Mouse (Mus musculus): ENCODE measurements around the gene Arfgap3. TPM values are rescaled to one million over a fixed set of nuclear protein-coding genes. Genes with fewer than 3 reads are reported as not detected.
"Not testable (repeated sequence)": the region's sequence is repeated elsewhere in the genome, so short reads cannot be mapped to it uniquely, and the experiment has no call there.

Arfgap3 gene
- polyA plus RNA-seq, 1 experiment from 2014 or later: 43.3 TPM

DNA sequence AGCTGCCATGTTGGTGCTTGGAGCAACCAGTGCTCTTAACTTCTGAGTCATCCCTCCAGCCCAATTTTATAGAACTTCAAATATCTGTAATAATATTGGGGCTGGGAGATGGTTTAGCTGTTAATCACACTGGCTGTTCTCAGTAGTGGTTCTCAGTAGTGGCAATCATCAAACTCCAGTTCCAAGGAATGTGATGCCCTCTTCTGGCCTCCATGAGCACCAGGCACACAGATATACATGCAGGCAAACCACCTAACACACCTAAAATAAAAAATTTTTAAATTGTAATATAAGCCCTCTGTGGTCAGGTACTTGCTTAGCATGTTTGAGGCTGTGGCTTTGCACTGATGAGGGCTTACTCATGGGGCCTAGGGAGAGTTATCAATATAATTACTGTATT, 15.7 kb upstream of the Arfgap3 start:
- H3K9me3 ChIP-seq: no peaks in the 10 kb centered on the region
- H3K4me3 ChIP-seq: no peak overlapping the region
- no peaks in the 10 kb centered on the region for H3K27me3 ChIP-seq
- no peak for ATAC-seq (ENCODE audit: insufficient number of reproducible peaks, insufficient read depth, low FRiP score, low TSS enrichment)
- H3K27ac ChIP-seq: no peak overlapping the region
- no peaks in the 10 kb centered on the region; the same call in 1 of the 2 replicates for H3K4me1 ChIP-seq
- no peaks in the 10 kb centered on the region for H3K36me3 ChIP-seq
- H3K9ac ChIP-seq: no peak overlapping the region
- H3K4me2 ChIP-seq (replicated peaks): no peak overlapping the region

DNA sequence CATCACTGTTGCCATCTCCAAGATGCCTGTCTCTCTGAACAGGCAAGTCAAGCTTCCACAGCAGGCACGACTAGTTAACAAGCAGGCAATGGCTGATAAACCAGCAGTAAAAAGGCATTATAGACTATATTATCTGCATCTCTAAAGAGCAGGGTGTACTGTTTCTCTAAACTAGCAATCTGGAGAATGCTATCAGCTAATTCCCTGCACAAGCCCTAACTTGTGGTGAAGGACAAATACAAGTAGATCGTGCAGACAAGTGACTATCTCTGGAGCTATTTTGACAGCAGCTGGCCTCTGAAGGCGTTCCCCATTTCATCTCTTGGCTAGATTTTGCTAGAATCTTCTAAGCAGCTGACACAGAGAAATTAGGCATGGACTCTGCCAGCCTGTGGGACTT, 14.1 kb upstream of the Arfgap3 start:
- H3K27me3 ChIP-seq: no peaks in the 10 kb centered on the region
- no peak overlapping the region for H3K27ac ChIP-seq
- H3K9me3 ChIP-seq: no peaks in the 10 kb centered on the region
- H3K4me3 ChIP-seq: no peak overlapping the region
- no peak for ATAC-seq (ENCODE audit: insufficient number of reproducible peaks, insufficient read depth, low FRiP score, low TSS enrichment)
- H3K4me2 ChIP-seq (replicated peaks): no peak overlapping the region
- 70% methylated on average over 3 of the region's 3 CpGs for WGBS
- no peaks in the 10 kb centered on the region; the same call in 1 of the 2 replicates for H3K4me1 ChIP-seq
- no peak overlapping the region for H3K9ac ChIP-seq
- H3K36me3 ChIP-seq: no peaks in the 10 kb centered on the region

DNA sequence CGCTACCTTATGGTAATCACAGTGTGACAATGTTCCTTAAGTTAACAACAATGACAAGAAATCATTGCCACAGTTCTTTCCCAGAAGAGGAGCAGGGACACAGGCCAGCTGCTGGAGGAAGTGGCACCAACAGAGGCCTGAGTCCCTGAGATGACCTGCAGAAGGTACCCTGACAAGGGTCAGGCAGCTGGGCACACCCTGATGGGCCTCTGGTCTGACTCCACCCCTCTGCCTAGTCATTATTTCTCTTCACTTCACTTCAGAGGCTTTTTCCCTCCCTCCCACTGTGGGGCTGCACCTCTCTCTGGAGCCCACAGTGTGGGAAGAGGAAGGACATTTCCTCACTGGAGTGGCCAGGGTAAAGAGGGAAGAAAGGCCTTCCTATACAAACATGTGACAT, 12.8 kb upstream of the Arfgap3 start:
- H3K27ac ChIP-seq; H3K4me3 ChIP-seq; H3K4me2 ChIP-seq (replicated peaks); H3K27me3 ChIP-seq; ATAC-seq (ENCODE audit: insufficient number of reproducible peaks, insufficient read depth, low FRiP score, low TSS enrichment); H3K9ac ChIP-seq; H3K4me1 ChIP-seq; H3K9me3 ChIP-seq; H3K36me3 ChIP-seq: not testable (repeated sequence)
- WGBS: 80% methylated on average over 1 of the region's 1 CpGs

DNA sequence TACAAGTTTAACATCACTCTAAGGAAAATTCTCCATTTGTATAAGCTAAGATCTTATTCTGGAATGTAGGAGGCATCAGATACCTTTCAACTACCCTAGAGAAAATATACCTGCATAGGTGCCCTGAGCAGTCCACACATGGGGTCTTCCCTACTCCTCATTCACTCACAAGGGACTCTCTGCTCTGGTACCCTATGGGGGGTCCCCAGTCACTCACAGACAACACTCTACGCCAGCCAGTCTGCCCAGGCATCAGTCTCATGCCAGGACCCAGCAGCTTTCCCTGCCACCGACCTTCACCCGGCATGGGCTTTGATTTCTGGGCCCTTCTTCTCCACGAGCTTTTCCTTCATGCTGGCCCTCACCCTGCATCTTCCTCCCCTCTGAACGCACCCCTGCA, 10.9 kb upstream of the Arfgap3 start:
- H3K27ac ChIP-seq; H3K9ac ChIP-seq; H3K27me3 ChIP-seq; H3K9me3 ChIP-seq; H3K4me1 ChIP-seq; ATAC-seq (ENCODE audit: insufficient number of reproducible peaks, insufficient read depth, low FRiP score, low TSS enrichment); H3K4me3 ChIP-seq; H3K4me2 ChIP-seq (replicated peaks); H3K36me3 ChIP-seq: not testable (repeated sequence)
- WGBS: 56% methylated on average over 5 of the region's 5 CpGs

DNA sequence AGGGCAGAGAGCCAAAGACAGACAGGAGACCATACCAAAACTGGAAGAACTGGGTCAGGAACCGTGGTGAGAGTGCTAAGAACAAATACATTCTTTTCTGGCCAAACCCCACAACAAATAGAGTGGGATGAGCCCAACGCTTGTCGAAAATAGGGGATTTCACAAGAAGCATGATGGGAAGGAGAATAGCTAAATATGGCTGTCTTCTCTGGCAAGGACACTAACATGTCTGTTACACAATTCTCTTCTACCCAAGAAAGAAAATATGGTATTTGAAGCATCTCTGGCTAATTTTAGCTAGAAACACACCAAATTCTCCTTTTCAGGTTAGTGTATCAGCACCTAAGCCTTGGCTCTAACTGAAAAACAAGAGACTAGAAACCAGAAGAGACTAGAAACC, 10.1 kb upstream of the Arfgap3 start:
- Histone ChIP-seq H3K4me1 (no peaks in the 10 kb centered on the region), H3K4me3 (no peak overlapping the region), H3K27ac (no peak overlapping the region), H3K9ac (no peak overlapping the region), H3K9me3 (no peaks in the 10 kb centered on the region), H3K27me3 (no peaks in the 10 kb centered on the region), H3K36me3 (no peaks in the 10 kb centered on the region), H3K4me2 (replicated peaks) (no peak overlapping the region)
- no peak for ATAC-seq (ENCODE audit: insufficient number of reproducible peaks, insufficient read depth, low FRiP score, low TSS enrichment)
- 76% methylated on average over 3 of the region's 3 CpGs for WGBS

DNA sequence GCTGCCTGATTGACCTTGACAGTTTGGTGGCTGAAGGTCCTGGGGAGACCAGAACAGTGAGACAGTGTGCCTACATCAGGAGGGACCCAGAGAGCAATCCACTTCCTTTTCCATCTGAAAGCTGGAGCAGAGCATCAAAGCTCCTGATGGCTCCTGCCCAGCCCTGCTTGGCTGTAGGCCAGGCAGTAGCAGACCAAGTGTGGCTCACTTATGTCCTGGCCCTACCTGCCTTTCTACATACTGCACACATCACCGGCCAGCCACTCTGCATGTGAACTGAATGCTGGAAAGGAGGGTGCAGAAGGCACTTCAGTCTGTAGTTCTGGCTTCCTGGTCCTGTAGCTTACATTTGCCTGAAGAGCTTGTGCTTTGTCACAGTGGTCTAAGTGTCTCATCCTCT, 8.4 kb upstream of the Arfgap3 start:
- 100% methylated on average over 1 of the region's 1 CpGs for WGBS
- ATAC-seq (ENCODE audit: insufficient number of reproducible peaks, insufficient read depth, low FRiP score, low TSS enrichment): no peak
- no peaks in the 10 kb centered on the region for H3K36me3 ChIP-seq

DNA sequence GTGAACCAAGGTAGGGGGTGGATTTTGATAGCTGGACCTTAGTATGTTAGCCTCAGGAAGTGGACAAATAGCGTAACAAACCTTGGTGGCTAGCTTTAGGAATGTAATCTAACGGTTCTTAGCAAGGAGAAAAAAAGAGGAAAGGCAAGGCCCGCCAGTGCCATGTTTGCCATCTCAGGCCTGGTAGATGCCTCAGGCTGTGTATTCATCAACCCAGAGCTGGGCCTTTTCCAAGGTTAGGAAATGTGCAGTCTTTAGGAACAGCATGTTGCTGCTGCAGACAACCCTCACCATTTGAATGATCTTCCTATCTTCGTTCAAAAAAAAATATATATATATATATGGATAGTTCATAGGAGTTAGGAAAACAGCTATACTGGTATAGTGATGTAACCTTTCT, 1.5 kb upstream of the Arfgap3 start:
- no peak overlapping the region for H3K27ac ChIP-seq
- no peak overlapping the region for H3K4me2 ChIP-seq (replicated peaks)
- H3K27me3 ChIP-seq: no peaks in the 10 kb centered on the region
- no peak for ATAC-seq (ENCODE audit: insufficient number of reproducible peaks, insufficient read depth, low FRiP score, low TSS enrichment)
- no peak overlapping the region for H3K9ac ChIP-seq
- H3K36me3 ChIP-seq: no peaks in the 10 kb centered on the region
- peaks cover 10% of the 10 kb centered on the region for H3K4me1 ChIP-seq
- H3K4me3 ChIP-seq: no peak overlapping the region
- WGBS: 94% methylated on average over 4 of the region's 4 CpGs
- no peaks in the 10 kb centered on the region for H3K9me3 ChIP-seq

More for the DNA sequence above, 8.4 kb upstream of the Arfgap3 start:
- Histone ChIP-seq H3K4me1 (no peaks in the 10 kb centered on the region), H3K4me3 (no peak overlapping the region), H3K9ac (no peak overlapping the region), H3K27me3 (no peaks in the 10 kb centered on the region), H3K27ac (no peak overlapping the region), H3K9me3 (no peaks in the 10 kb centered on the region), H3K4me2 (replicated peaks) (no peak overlapping the region)

DNA sequence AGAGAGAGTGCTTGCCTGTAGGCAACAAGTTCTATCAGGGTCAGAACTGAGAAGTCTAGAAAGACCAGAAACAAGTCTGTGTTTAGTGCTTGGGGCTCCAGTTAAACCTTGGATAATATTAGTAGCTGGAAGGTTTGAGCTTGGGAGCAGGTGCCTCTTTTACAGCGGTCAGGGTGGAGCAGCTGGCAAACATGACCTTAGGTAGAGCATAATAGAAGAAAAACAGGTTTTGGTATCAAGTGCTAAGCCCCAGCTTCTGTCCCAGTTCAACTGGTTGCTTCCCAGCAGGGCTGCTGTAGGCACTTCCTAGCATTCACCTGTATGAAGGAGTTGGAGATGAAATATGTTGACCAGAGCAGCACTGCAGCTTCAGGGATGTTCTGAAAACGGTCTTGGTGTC, 812 bp upstream of the Arfgap3 start:
- Histone ChIP-seq H3K27ac (no peak overlapping the region), H3K9me3 (no peaks in the 10 kb centered on the region), H3K4me1 (peaks cover 10% of the 10 kb centered on the region), H3K27me3 (no peaks in the 10 kb centered on the region), H3K4me2 (replicated peaks) (peak overlapping the region; percentile 79; the same call in 1 of the 2 replicates), H3K4me3 (no peak overlapping the region), H3K36me3 (no peaks in the 10 kb centered on the region), H3K9ac (no peak overlapping the region)
- ATAC-seq (ENCODE audit: insufficient number of reproducible peaks, insufficient read depth, low FRiP score, low TSS enrichment): no peak
- WGBS: 51% methylated on average over 2 of the region's 2 CpGs

DNA sequence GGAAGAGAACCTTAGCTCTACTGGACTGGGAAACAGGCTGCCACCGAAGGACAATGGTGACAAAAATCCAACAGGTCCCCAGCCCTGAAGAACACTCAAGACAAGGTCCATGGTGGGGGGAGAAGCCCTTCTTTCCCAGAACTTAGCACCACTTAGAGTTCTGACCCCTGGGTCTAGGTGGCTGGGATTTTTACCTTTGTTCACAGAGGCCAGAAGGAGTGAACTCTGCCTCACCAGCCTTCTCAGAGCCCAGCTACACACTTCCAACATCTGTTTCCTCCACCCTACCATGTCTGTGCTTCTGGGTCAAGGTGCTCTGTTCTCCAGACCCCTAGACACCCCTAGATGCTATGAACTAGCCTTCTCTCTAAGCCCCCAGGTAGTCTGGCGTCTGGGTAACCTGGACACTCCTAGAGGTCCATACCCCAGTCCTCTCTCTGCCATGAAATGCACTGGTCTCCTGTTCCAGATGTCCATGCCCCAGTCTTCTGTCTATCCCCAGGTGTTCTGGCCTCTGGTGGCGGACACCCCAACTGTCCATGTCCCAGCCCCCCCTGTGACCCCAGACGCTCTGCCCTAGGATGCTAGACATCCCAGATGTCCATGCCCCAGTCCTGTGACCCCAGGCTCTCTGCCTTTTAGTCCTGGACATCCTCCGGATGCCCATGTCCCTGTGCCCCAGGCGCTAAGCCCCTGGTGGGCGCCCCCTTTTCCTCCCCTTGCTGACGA, 658 bp downstream of the Arfgap3 start:
- Histone ChIP-seq H3K27me3 (no peaks in the 10 kb centered on the region), H3K4me1 (peaks cover 10% of the 10 kb centered on the region), H3K9ac (peak overlapping the region; percentile 70), H3K4me2 (replicated peaks) (peak overlapping the region; percentile 79), H3K4me3 (peak overlapping the region; percentile 75), H3K27ac (no peak overlapping the region), H3K9me3 (no peaks in the 10 kb centered on the region), H3K36me3 (no peaks in the 10 kb centered on the region)
- peak; percentile 19; the same call in 1 of the 2 replicates for ATAC-seq (ENCODE audit: insufficient number of reproducible peaks, insufficient read depth, low FRiP score, low TSS enrichment)
- 14% methylated on average over 8 of the region's 8 CpGs for WGBS

DNA sequence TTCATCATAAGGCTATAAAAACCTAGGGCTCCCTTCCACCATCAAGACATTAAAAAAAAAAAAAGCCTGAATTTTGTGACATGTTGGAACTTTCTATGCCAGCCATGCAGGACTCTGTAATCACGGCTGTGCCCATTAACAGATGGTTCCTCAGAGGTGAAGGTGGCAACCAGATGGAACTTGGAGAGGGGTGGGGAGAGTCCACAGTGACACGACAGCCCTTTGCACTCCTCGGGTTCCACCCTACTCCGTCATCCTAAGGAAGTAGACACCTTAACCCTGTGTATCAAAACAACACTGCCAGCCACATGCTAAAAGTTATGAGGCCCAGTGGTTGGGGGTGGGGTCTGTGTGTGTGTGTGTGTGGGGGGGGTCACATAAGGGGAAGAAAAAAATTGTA, 1.3 kb downstream of the Arfgap3 start:
- H3K9ac ChIP-seq: peak overlapping the region; percentile 70; the same call in 1 of the 2 replicates
- H3K27me3 ChIP-seq: no peaks in the 10 kb centered on the region
- H3K9me3 ChIP-seq: no peaks in the 10 kb centered on the region
- no peaks in the 10 kb centered on the region for H3K36me3 ChIP-seq
- WGBS: 68% methylated on average over 4 of the region's 4 CpGs
- H3K27ac ChIP-seq: no peak overlapping the region
- H3K4me3 ChIP-seq: peak overlapping the region; percentile 75
- H3K4me2 ChIP-seq (replicated peaks): peak overlapping the region; percentile 79
- H3K4me1 ChIP-seq: peaks cover 16% of the 10 kb centered on the region
- no peak for ATAC-seq (ENCODE audit: insufficient number of reproducible peaks, insufficient read depth, low FRiP score, low TSS enrichment)

DNA sequence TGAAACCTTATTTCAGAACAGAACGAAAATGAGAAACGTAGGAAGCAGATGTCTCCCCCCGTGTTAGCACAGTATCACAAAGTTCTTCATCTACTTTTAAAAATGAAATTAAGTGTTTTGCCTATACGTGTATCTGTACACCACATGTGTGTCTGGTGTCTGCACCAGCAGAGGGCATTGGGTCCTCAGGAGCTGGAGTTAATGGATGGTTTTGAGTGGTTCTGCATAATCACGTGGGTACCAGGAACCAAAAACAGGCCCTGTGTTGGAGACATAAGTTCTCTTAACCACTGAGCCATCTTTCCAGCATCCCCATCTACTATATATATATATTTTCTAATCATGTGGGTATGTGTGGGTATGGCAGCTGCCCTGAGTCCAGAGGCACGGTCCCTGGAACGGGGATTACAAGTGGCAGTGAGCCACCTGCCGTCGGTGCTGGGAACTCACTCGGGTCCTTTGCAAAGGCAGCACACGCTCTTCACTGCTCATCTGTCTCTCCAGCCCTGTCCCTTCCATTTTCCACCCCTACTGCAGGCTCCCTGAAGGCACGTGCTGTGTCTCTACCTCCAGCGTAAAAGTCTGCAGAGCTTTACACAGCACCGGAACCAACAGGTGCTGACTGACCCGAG, 4.0 kb downstream of the Arfgap3 start:
- WGBS: 86% methylated on average over 15 of the region's 15 CpGs
- H3K4me2 ChIP-seq (replicated peaks): no peak overlapping the region

DNA sequence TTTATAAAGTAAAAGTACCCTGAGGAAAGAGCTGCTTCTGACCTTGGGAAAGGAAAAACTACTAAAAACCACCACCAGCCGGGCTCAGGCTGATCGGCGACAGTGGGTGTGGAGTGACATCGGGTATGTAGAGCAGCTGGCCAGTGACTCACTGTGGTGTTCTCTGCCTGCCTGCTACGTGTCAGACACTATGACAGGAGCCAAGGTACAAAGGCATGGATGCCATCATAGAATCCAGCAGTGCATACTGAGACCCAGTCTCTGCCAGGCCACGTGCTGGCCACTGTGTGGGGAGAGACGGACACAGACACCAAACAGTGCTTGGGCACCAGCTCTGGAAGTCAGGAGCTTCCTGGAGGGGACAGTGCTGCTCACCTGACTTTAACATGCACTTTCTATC, 5.1 kb downstream of the Arfgap3 start:
- H3K27me3 ChIP-seq: no peaks in the 10 kb centered on the region
- H3K27ac ChIP-seq: no peak overlapping the region
- WGBS: 56% methylated on average over 7 of the region's 7 CpGs
- ATAC-seq (ENCODE audit: insufficient number of reproducible peaks, insufficient read depth, low FRiP score, low TSS enrichment): no peak
- H3K9me3 ChIP-seq: no peaks in the 10 kb centered on the region
- no peak overlapping the region for H3K4me3 ChIP-seq
- H3K9ac ChIP-seq: no peak overlapping the region
- H3K4me1 ChIP-seq: peaks cover 16% of the 10 kb centered on the region
- H3K4me2 ChIP-seq (replicated peaks): no peak overlapping the region
- H3K36me3 ChIP-seq: peaks cover 12% of the 10 kb centered on the region

More for the DNA sequence above, 4.0 kb downstream of the Arfgap3 start:
- Histone ChIP-seq H3K4me1 (peaks cover 16% of the 10 kb centered on the region), H3K27me3 (no peaks in the 10 kb centered on the region), H3K9me3 (no peaks in the 10 kb centered on the region), H3K27ac (no peak overlapping the region), H3K9ac (no peak overlapping the region), H3K4me3 (no peak overlapping the region), H3K36me3 (peaks cover 10% of the 10 kb centered on the region)
- no peak for ATAC-seq (ENCODE audit: insufficient number of reproducible peaks, insufficient read depth, low FRiP score, low TSS enrichment)
